Mouse (Mus musculus) liver, postnatal 0 days (tissue): ENCODE data around the gene Vegfb. TPM values are rescaled to one million over a fixed set of nuclear protein-coding genes. Genes with fewer than 3 reads are reported as not detected.

Experiments used
- ATAC-seq: fragments of 200-750 bp; cut with Nextera tagmentation; 2 replicates; pipeline ENCODE4 v1.8.0; 2017; ENCODE audit warnings: mild to moderate bottlenecking, moderate library complexity
- DNase-seq: peaks from one replicate; pipeline ENCODE4 v3.0.0-alpha.2; 2016
- H3K27ac ChIP-seq: fragments of 300-500 bp; sonication (generic); 2 replicates; pipeline ENCODE4 v1.5.1; 2014; ENCODE audit warnings: antibody characterized with exemption, moderate library complexity, mild to moderate bottlenecking, low read depth
- H3K27me3 ChIP-seq: fragments of 300-500 bp; sonication (generic); 2 replicates; pipeline ENCODE4 v1.6.1; 2014; ENCODE audit warnings: low read length, control low read depth, mixed read lengths; ENCODE audit not compliant: insufficient read depth
- H3K36me3 ChIP-seq: fragments of 300-500 bp; sonication (generic); replicated peaks from 2 replicates; pipeline ENCODE4 v1.6.1; 2014; ENCODE audit warnings: mild to moderate bottlenecking, control low read depth, low read length, moderate library complexity, mixed read lengths; ENCODE audit not compliant: insufficient read depth
- H3K4me1 ChIP-seq: fragments of 300-500 bp; sonication (generic); 2 replicates; pipeline ENCODE4 v1.6.1; 2014; ENCODE audit warnings: antibody characterized with exemption, mild to moderate bottlenecking, control low read depth; ENCODE audit not compliant: insufficient read depth
- H3K4me2 ChIP-seq: fragments of 300-500 bp; sonication (generic); 2 replicates; pipeline ENCODE4 v1.6.1; 2014; ENCODE audit warnings: low read depth, mild to moderate bottlenecking, low read length, moderate library complexity, mixed read lengths
- H3K4me3 ChIP-seq: fragments of 300-500 bp; sonication (generic); 2 replicates; pipeline ENCODE4 v1.5.1; 2014; ENCODE audit warnings: low read depth, low read length
- H3K9ac ChIP-seq: fragments of 300-500 bp; sonication (generic); replicated peaks from 2 replicates; pipeline ENCODE4 v1.6.1; 2014; ENCODE audit warnings: mild to moderate bottlenecking, moderate library complexity
- H3K9me3 ChIP-seq: fragments of 300-500 bp; sonication (generic); 2 replicates; pipeline ENCODE4 v1.6.1; 2016; ENCODE audit warnings: mild to moderate bottlenecking, control low read depth, low read length, mixed read lengths
- CTCF ChIP-seq: sonication (generic); IDR thresholded peaks from 2 replicates; pipeline ENCODE4 v1.5.1; 2016; ENCODE audit warnings: antibody characterized with exemption, low read depth
- EP300 ChIP-seq: IDR thresholded peaks from 2 replicates; pipeline ENCODE4 v1.6.1; 2016; ENCODE audit warnings: antibody characterized with exemption, low read depth, mild to moderate bottlenecking
- WGBS: fragments of 180-500 bp; shearing (Covaris S2); extraction: QIAGEN DNeasy Blood & Tissue Kit; methylation state at CpG from one replicate; pipeline ENCODE4 v1.1.7; 2014; ENCODE audit not compliant: insufficient replicate concordance; 5-methylcytosine and 5-hydroxymethylcytosine counted together
- polyA plus RNA-seq: library from polyadenylated mRNA; unstranded; fragments of >200 nt; fragmentation: Nextera tagmentation; extraction: Ambion mirVana; gene quantifications from 2 replicates; pipeline ENCODE4 v1.2.1, GENCODE M21; 2015

Vegfb gene
- polyA plus RNA-seq, 1 experiment from 2014 or later = 11.9 TPM

- ATAC-seq (peak; percentile 85), DNase-seq (peak; percentile 81)
- H3K4me1 ChIP-seq = peaks cover 18% of the 10 kb centered on the region
- H3K27me3 ChIP-seq = no peaks in the 10 kb centered on the region
- TF ChIP-seq EP300 (peak; percentile 89), CTCF (no peak)
- H3K9me3 ChIP-seq = no peaks in the 10 kb centered on the region
- WGBS = 22% methylated on average over 12 of the region's 12 CpGs
- peak overlapping the region; percentile 73 for H3K9ac ChIP-seq
- H3K4me3 ChIP-seq = peak overlapping the region; percentile 54
- peak overlapping the region; percentile 97 for H3K27ac ChIP-seq
- peaks cover 54% of the 10 kb centered on the region for H3K36me3 ChIP-seq
- peak overlapping the region; percentile 80 for H3K4me2 ChIP-seq
These were observed 30.3 kb upstream of the Vegfb start for GRCm38 (mm10) chr19:7017541-7018457.

- Histone ChIP-seq H3K4me2 (no peak overlapping the region), H3K9me3 (no peaks in the 10 kb centered on the region), H3K9ac (no peak overlapping the region), H3K4me1 (peaks cover 12% of the 10 kb centered on the region), H3K4me3 (no peak overlapping the region), H3K36me3 (peaks cover 33% of the 10 kb centered on the region), H3K27ac (no peak overlapping the region), H3K27me3 (no peaks in the 10 kb centered on the region)
- DNase-seq (no peak), ATAC-seq (no peak)
- TF ChIP-seq EP300 (no peak), CTCF (no peak)
- WGBS = 90% methylated on average over 20 of the region's 20 CpGs
These were observed 27.2 kb upstream of the Vegfb start for GRCm38 (mm10) chr19:7014481-7015135.

- ATAC-seq (no peak), DNase-seq (no peak)
- H3K9me3 ChIP-seq = no peaks in the 10 kb centered on the region
- H3K4me3 ChIP-seq = no peak overlapping the region
- H3K4me2 ChIP-seq = no peak overlapping the region
- H3K27me3 ChIP-seq = no peaks in the 10 kb centered on the region
- H3K27ac ChIP-seq = no peak overlapping the region
- peaks cover 6% of the 10 kb centered on the region for H3K4me1 ChIP-seq
- H3K36me3 ChIP-seq = peaks cover 33% of the 10 kb centered on the region
- TF ChIP-seq EP300 (no peak), CTCF (no peak)
- 92% methylated on average over 8 of the region's 9 CpGs for WGBS
- no peak overlapping the region for H3K9ac ChIP-seq
These were observed 26.5 kb upstream of the Vegfb start for GRCm38 (mm10) chr19:7013984-7014383.

- Histone ChIP-seq H3K27me3 (no peaks in the 10 kb centered on the region), H3K4me2 (no peak overlapping the region), H3K9me3 (no peaks in the 10 kb centered on the region), H3K9ac (no peak overlapping the region), H3K36me3 (peaks cover 36% of the 10 kb centered on the region), H3K4me3 (no peak overlapping the region), H3K4me1 (peaks cover 4% of the 10 kb centered on the region), H3K27ac (no peak overlapping the region)
- ATAC-seq (no peak; the same call in 1 of the 2 replicates), DNase-seq (no peak)
- whole genome bisulfite sequencing = 61% methylated on average over 4 of the region's 4 CpGs
- TF ChIP-seq EP300 (no peak), CTCF (no peak)
These were observed 25.0 kb upstream of the Vegfb start for GRCm38 (mm10) chr19:7012426-7012825.

- 81% methylated on average over 9 of the region's 9 CpGs for WGBS
- Histone ChIP-seq H3K9me3 (no peaks in the 10 kb centered on the region), H3K9ac (no peak overlapping the region), H3K27me3 (no peaks in the 10 kb centered on the region), H3K4me3 (no peak overlapping the region), H3K4me2 (no peak overlapping the region), H3K4me1 (no peaks in the 10 kb centered on the region), H3K27ac (no peak overlapping the region), H3K36me3 (peaks cover 23% of the 10 kb centered on the region)
- TF ChIP-seq CTCF = no peak
- TF ChIP-seq EP300 = no peak
- ATAC-seq (no peak), DNase-seq (no peak)
These were observed 19.6 kb upstream of the Vegfb start for GRCm38 (mm10) chr19:7006892-7007593.
